Mouse (Mus musculus): ENCODE measurements around the gene Ripk1.

GRCm38 (mm10) chr13:34062466-34062865 is 60.3 kb downstream of the Ripk1 start:
- TF ChIP-seq POLR2A (IDR thresholded peaks at IDR 0.05; ENCODE audit: borderline replicate concordance, control insufficient read depth, low read depth, low read length) (no peak), CTCF (IDR thresholded peaks at IDR 0.05; ENCODE audit: control insufficient read depth, insufficient read depth, low read length) (no peak)

Measured in bone marrow, adult 2 months (tissue).